In genomic region chr14:21811744-21812393, GRCm38 (mm10) we compare ENCODE assay signal across 18 mouse cellular contexts. TPM values are rescaled to one million over a fixed set of nuclear protein-coding genes. Genes with fewer than 3 reads are reported as not detected.
A peak's percentile ranks its signal among the peaks of the same experiment; 100 is the strongest.
DNase-seq lines count a peak whose midpoint lies in the region; ATAC-seq and TF ChIP-seq lines count a peak whose summit lies in the region.
"Had no signal": no experiment of that assay in that cellular context is flagged by ENCODE, and none has a peak within 500 bp of the region (broad histone marks: within the 10 kb centered on the region; RNA-seq: fewer than 3 reads in every experiment).

No protein-coding gene starts in this region.

- H3K9me3 ChIP-seq in G1E (replicated peaks) = no peaks in the 10 kb centered on the region
- H3K9me3 ChIP-seq in liver, postnatal 0 days (ENCODE audit: low read length) = no peaks in the 10 kb centered on the region
- H3K9me3 ChIP-seq: embryonic facial prominence, embryonic 13.5 days; forebrain, embryonic 13.5 days; hindbrain, embryonic 13.5 days; midbrain, embryonic 15.5 days; stomach, embryonic 15.5 days had no signal

- peak; percentile 19 to 50 for DNase-seq in adrenal gland, postnatal 36 days
- DNase-seq in adrenal gland, postnatal 4 days (ENCODE audit: low spot score in 2 of 2) = no peak
- peak; percentile 48 to 57 for DNase-seq in heart, postnatal 10 days
- DNase-seq in heart, postnatal 14 days = no peak
- no peak for DNase-seq in G1E (ENCODE audit: low spot score)
- DNase-seq in liver, postnatal 0 days = no peak
- DNase-seq in neural tube, embryonic 10.5 days (ENCODE audit: extremely low spot score, low spot score) = no peak
- no peak for DNase-seq in kidney, adult 9 months

- 71% methylated on average over 10 of the region's 10 CpGs for WGBS in liver, postnatal 0 days (ENCODE audit: insufficient replicate concordance)

- H3K9ac ChIP-seq in liver, postnatal 0 days (replicated peaks) = no peak overlapping the region
- H3K9ac ChIP-seq: embryonic facial prominence, embryonic 13.5 days; forebrain, embryonic 13.5 days; hindbrain, embryonic 13.5 days; lung, embryonic 14.5 days; midbrain, embryonic 15.5 days; stomach, embryonic 15.5 days had no signal

- H3K27ac ChIP-seq in liver, postnatal 0 days (ENCODE audit: low read depth) = peak overlapping the region; percentile 55
- H3K27ac ChIP-seq: embryonic facial prominence, embryonic 13.5 days; forebrain, embryonic 13.5 days; heart, adult 2 months; hindbrain, embryonic 13.5 days; kidney, postnatal 0 days; midbrain, embryonic 15.5 days; stomach, embryonic 15.5 days had no signal

- ATAC-seq in G1E (ENCODE audit: extremely low read depth, insufficient number of reproducible peaks, low FRiP score, poor library complexity, severe bottlenecking) = no peak
- ATAC-seq in liver, postnatal 0 days = no peak
- ATAC-seq: forebrain, embryonic 13.5 days; midbrain, embryonic 15.5 days had no signal

- TF ChIP-seq CTCF in G1E (IDR thresholded peaks at IDR 0.05; ENCODE audit: low read depth, low read length) = no peak
- no peak for TF ChIP-seq CTCF in liver, postnatal 0 days (IDR thresholded peaks at IDR 0.05; ENCODE audit: low read depth)

- H3K4me2 ChIP-seq in liver, postnatal 0 days (ENCODE audit: low read depth, low read length) = 0 out of 2 replicates have a peak overlapping the region, but pooled peaks have one; percentile 3
- H3K4me2 ChIP-seq: embryonic facial prominence, embryonic 13.5 days; forebrain, embryonic 13.5 days; hindbrain, embryonic 13.5 days; midbrain, embryonic 15.5 days; stomach, embryonic 15.5 days had no signal

- peaks cover 66% of the 10 kb centered on the region for H3K4me1 ChIP-seq in G1E (ENCODE audit: insufficient read depth, low read depth, low read length)
- peaks cover 16% of the 10 kb centered on the region for H3K4me1 ChIP-seq in liver, postnatal 0 days (ENCODE audit: insufficient read depth)
- H3K4me1 ChIP-seq: embryonic facial prominence, embryonic 13.5 days; forebrain, embryonic 13.5 days; hindbrain, embryonic 13.5 days; midbrain, embryonic 15.5 days had no signal

- intact Hi-C loops in heart, postnatal 10 days (cut with DNase I) = loop anchor here (1.0 to 5.0 kb wide), 2 partner anchors 36 to 60 kb away; partner anchors contain the start of genes Comtd1, Dusp13 and Samd8
- intact Hi-C loops in heart, postnatal 14 days (cut with DNase I) = loop anchor here (1.0 kb wide), 1 partner anchor 36 kb away; the partner anchor contains the start of gene Comtd1

- H3K4me3 ChIP-seq in G1E (ENCODE audit: low read depth, low read length) = peak overlapping the region; percentile 39; the same call in 1 of the 2 replicates
- H3K4me3 ChIP-seq in liver, postnatal 0 days (ENCODE audit: low read depth, low read length) = no peak overlapping the region
- H3K4me3 ChIP-seq: embryonic facial prominence, embryonic 13.5 days; forebrain, embryonic 13.5 days; heart, adult 2 months; hindbrain, embryonic 13.5 days; midbrain, embryonic 15.5 days; myocyte; stomach, embryonic 15.5 days had no signal

- H3K36me3 ChIP-seq in G1E (replicated peaks) = peaks cover 2% of the 10 kb centered on the region
- H3K36me3 ChIP-seq in liver, postnatal 0 days (replicated peaks; ENCODE audit: insufficient read depth, low read length) = no peaks in the 10 kb centered on the region
- H3K36me3 ChIP-seq: embryonic facial prominence, embryonic 13.5 days; hindbrain, embryonic 13.5 days; midbrain, embryonic 15.5 days; stomach, embryonic 15.5 days had no signal

- H3K27me3 ChIP-seq in G1E (ENCODE audit: insufficient read depth, low read length) = no peaks in the 10 kb centered on the region
- no peaks in the 10 kb centered on the region for H3K27me3 ChIP-seq in liver, postnatal 0 days (ENCODE audit: insufficient read depth, low read length)
- H3K27me3 ChIP-seq: CH12.LX; embryonic facial prominence, embryonic 13.5 days; forebrain, embryonic 13.5 days; hindbrain, embryonic 13.5 days; midbrain, embryonic 15.5 days; stomach, embryonic 15.5 days had no signal

- no peak for TF ChIP-seq EP300 in liver, postnatal 0 days (IDR thresholded peaks at IDR 0.05; ENCODE audit: low read depth)

RNA-seq across cellular contexts. Expression of gene Vdac2, which starts 13.2 kb away (rescaled TPM):
- 100 to 1,000 TPM; 206 to 231 TPM for total RNA-seq in adrenal gland, postnatal 36 days (2021)
- 100 to 1,000 TPM; 256 to 257 TPM for total RNA-seq in adrenal gland, postnatal 4 days (2021)
- 100 to 1,000 TPM; 544 to 567 TPM for total RNA-seq in heart, postnatal 10 days (2021)
- total RNA-seq in heart, postnatal 14 days (2021) = 100 to 1,000 TPM; 469 to 495 TPM
- total RNA-seq in G1E (2014; fragmentation: Nextera tagmentation) (525 and 570 TPM in 2 replicates), G1E (2017) (445 and 495 TPM in 2 replicates)
- 636 and 648 TPM in 2 replicates for polyA plus RNA-seq in G1E (2012)
- polyA plus RNA-seq in liver, postnatal 0 days (2015; fragmentation: Nextera tagmentation; extraction: Ambion mirVana) = 128 and 129 TPM in 2 replicates

RNA-seq across cellular contexts. Expression of gene Comtd1, which starts 36.9 kb away (rescaled TPM):
- total RNA-seq in adrenal gland, postnatal 36 days (2021) = 10 to 100 TPM; 54.8 to 83.5 TPM
- 10 to 100 TPM; 47.1 to 51.2 TPM for total RNA-seq in adrenal gland, postnatal 4 days (2021)
- total RNA-seq in heart, postnatal 10 days (2021) = 10 to 100 TPM in 1 of 2 experiments, 1 to 10 TPM in 1; 8.8 to 10.3 TPM
- total RNA-seq in heart, postnatal 14 days (2021) = 1 to 10 TPM; 6.3 to 6.8 TPM
- total RNA-seq in G1E (2014; fragmentation: Nextera tagmentation) (23.3 and 33.0 TPM in 2 replicates), G1E (2017) (20.6 and 24.5 TPM in 2 replicates)
- 49.2 and 49.5 TPM in 2 replicates for polyA plus RNA-seq in G1E (2012)
- 14.2 TPM in 2 replicates for polyA plus RNA-seq in liver, postnatal 0 days (2015; fragmentation: Nextera tagmentation; extraction: Ambion mirVana)

Comparison
In these comparisons a context has a peak if more than half of its experiments do, and no peak if none do; other contexts are left out.
1. DNase-seq: peak in adrenal gland, postnatal 36 days (2 of 2) and heart, postnatal 10 days (2 of 2); none in adrenal gland, postnatal 4 days (0 of 2), heart, postnatal 14 days (0 of 2), G1E (single experiment), liver, postnatal 0 days (single experiment), neural tube, embryonic 10.5 days (single experiment) and kidney, adult 9 months (single experiment).